Mouse (Mus musculus): ENCODE measurements at regions not wholly inside any gene's neighbourhood (a gene's known extent, or its start where the extent isn't known, plus 50 kb on each side); places are given as distances from the start of the nearest gene placed in this dataset.

DNA sequence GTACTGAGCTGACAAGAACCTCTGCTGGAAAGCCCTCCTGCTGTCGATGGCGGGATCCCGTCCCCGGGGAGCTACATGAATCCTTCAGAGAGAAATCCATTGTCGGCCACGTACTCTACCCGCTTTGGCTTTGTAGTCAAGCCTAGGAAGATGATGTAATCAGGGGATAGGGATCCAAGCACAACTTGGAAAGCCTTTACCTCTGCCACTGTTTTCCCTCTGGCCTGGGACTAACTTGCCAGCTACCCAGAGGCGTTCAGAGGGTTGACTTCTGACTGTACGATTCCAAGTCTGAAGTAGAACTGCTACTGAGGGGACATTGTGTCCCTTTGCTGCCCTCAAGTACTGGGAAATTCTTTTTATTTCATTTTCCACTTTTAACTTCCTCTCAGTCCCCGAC, 110.2 kb upstream of the Nampt start:
- TF ChIP-seq GATA1 (IDR thresholded peaks at IDR 0.05; ENCODE audit: borderline replicate concordance, low read length) = no peak
- TF ChIP-seq FLI1 (IDR thresholded peaks at IDR 0.05; ENCODE audit: low read length) = no peak
